ENCODE assay signal across 12 mouse cellular contexts in the genomic region with DNA sequence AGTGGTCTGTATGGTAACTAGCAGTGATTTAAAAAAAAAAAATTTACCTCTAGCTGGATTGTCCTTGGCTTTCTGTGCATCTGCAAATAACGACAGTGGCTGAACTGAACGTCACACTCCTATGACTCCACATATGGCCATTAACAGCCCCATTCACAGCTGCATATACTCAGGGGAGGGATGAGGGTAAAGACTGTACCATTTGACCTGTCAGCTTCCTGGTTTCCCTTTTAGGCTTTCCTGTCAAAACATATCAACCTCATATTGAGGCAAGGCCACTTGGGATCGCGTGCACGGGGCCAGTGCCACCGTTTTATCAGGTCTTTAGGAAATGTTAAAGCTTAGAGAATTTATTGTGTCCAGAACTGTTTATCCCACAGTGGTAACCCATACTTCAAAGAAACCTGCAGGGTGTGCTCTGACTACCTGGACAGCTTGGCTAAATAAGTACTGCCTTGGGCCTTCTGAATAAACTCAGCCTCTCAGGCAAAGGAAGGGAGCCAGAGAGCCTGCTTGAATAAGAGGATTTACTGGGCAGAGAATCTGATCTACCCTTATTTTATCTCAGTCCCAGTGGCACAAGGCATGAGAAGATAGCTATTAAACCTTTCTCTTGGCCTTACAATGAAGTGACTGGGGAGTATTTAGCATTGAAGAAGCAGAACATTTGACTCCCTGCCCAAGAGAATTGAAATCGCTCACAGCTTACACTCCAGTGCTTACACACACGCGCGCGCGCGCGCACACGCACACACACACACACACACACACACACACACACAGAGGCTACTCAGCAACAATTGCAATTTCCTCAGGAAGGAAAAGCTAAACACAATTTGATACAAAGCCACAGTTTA.
DNase-seq lines count a peak whose midpoint lies in the region; ATAC-seq lines count a peak whose summit lies in the region.
"Had no signal": no experiment of that assay in that cellular context is flagged by ENCODE, and none has a peak within 500 bp of the region (broad histone marks: within the 10 kb centered on the region; RNA-seq: fewer than 3 reads in every experiment).

No protein-coding gene starts in this region.

- no peak overlapping the region for H3K4me2 ChIP-seq in liver, embryonic 15.5 days
- H3K4me2 ChIP-seq in liver, embryonic 11.5 days: no peak overlapping the region

- 79% methylated on average over 15 of the region's 15 CpGs for WGBS in liver, embryonic 15.5 days (ENCODE audit: insufficient replicate concordance)
- whole genome bisulfite sequencing in liver, embryonic 11.5 days: 84% methylated on average over 15 of the region's 15 CpGs

- no peaks in the 10 kb centered on the region for H3K36me3 ChIP-seq in liver, embryonic 15.5 days (replicated peaks)
- H3K36me3 ChIP-seq in liver, embryonic 11.5 days (ENCODE audit: control insufficient read depth, insufficient read depth, low read length): no peaks in the 10 kb centered on the region

- H3K4me3 ChIP-seq in liver, embryonic 15.5 days (replicated peaks): no peak overlapping the region
- no peak overlapping the region for H3K4me3 ChIP-seq in liver, embryonic 11.5 days (ENCODE audit: low read depth, low read length)
- H3K4me3 ChIP-seq: megakaryocyte, embryonic 14.5 days had no signal

- peak; percentile 18; the same call in 1 of the 2 replicates for ATAC-seq in liver, embryonic 15.5 days (ENCODE audit: insufficient read depth)
- no peak for ATAC-seq in liver, embryonic 11.5 days (replicated peaks; ENCODE audit: low FRiP score)

- peak; percentile 36 for DNase-seq in embryo, embryonic 10 days (ENCODE audit: low spot score)
- DNase-seq in embryo, embryonic 9.5 days (ENCODE audit: extremely low spot score): no peak
- DNase-seq in liver, embryonic 11.5 days (ENCODE audit: low spot score): no peak
- peak; percentile 20 for DNase-seq in forelimb bud, embryonic 11.5 days (ENCODE audit: low read depth, low spot score)
- peak; percentile 14 for DNase-seq in neural tube, embryonic 10.5 days (ENCODE audit: extremely low spot score, low spot score)
- no peak for DNase-seq in thymus, adult 18-20 months
- no peak for DNase-seq in MN1 (ENCODE audit: low spot score)
- DNase-seq: cerebellum, adult 2 months; layer of hippocampus, postnatal 36 days; right cerebral cortex, postnatal 4 days had no signal

- H3K27ac ChIP-seq in liver, embryonic 15.5 days (replicated peaks): no peak overlapping the region
- no peak overlapping the region for H3K27ac ChIP-seq in liver, embryonic 11.5 days (ENCODE audit: low read depth, low read length)

- no peaks in the 10 kb centered on the region for H3K27me3 ChIP-seq in liver, embryonic 15.5 days
- no peaks in the 10 kb centered on the region for H3K27me3 ChIP-seq in liver, embryonic 11.5 days (replicated peaks; ENCODE audit: control insufficient read depth, insufficient read depth, low read length)
- H3K27me3 ChIP-seq: megakaryocyte, embryonic 14.5 days had no signal

- no peaks in the 10 kb centered on the region for H3K4me1 ChIP-seq in liver, embryonic 15.5 days (replicated peaks)
- H3K4me1 ChIP-seq in liver, embryonic 11.5 days (replicated peaks; ENCODE audit: control insufficient read depth, insufficient read depth, low read length): no peaks in the 10 kb centered on the region
- H3K4me1 ChIP-seq: megakaryocyte, embryonic 14.5 days had no signal

- H3K9me3 ChIP-seq in liver, embryonic 15.5 days (replicated peaks): no peaks in the 10 kb centered on the region
- no peaks in the 10 kb centered on the region for H3K9me3 ChIP-seq in liver, embryonic 11.5 days (ENCODE audit: control insufficient read depth, low read length)

- no peak overlapping the region for H3K9ac ChIP-seq in liver, embryonic 15.5 days
- H3K9ac ChIP-seq in liver, embryonic 11.5 days (ENCODE audit: low read depth, low read length): no peak overlapping the region

Comparison
In these comparisons a context has a peak if more than half of its experiments do, and no peak if none do; other contexts are left out.
1. DNase-seq: peak in embryo, embryonic 10 days (single experiment), forelimb bud, embryonic 11.5 days (single experiment) and neural tube, embryonic 10.5 days (single experiment); none in embryo, embryonic 9.5 days (single experiment), liver, embryonic 11.5 days (single experiment), thymus, adult 18-20 months (0 of 2) and MN1 (single experiment).